Mouse (Mus musculus) left cerebral cortex, postnatal 36 days (tissue): Measurements from ENCODE around the gene Gata5. TPM values are rescaled to one million over a fixed set of nuclear protein-coding genes. Genes with fewer than 3 reads are reported as not detected.

Source experiments
- DNase-seq, 2 experiments: peaks; one replicate each; pipeline ENCODE4 v3.0.0; 2021 to 2022; ENCODE audit warnings: low spot score in 2 of 2, mixed read lengths in 1 of 2
- intact Hi-C: fragments of 180-260 bp; cut with DNase I; formaldehyde crosslinking; loops from one replicate; pipeline ENCODE4 v1.15.1; 2025
- total RNA-seq, 2 experiments: library from RNA; stranded (reverse); gene quantifications; 2 replicates each; pipeline ENCODE4 v1.2.3; 2021

Gene Gata5
- not detected for total RNA-seq

DNA sequence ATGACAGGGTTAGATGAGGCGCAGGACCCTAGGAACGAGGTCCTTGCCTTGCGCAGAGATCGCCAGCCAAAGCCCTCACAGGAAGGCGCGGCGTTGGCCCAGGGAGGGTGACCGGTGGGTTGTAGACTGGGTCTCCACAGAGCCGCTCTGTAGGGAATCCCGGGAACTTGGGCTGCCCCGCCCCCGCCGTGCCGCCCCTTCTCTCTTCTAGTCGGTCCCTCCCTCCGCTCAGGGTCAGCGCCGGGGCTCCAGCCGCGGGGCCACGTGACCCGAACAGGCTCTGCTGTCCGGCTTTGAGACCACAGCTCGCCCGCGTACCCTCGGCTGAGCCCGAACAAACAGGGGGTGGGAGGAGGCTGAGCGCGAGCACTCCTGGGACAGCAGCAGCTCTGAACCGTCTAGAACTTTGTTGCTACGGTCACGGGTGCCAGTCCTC, at the start of gene Gata5:
TSS of gene Gata5 (minus strand) at position 149 of the 436 bp plus-strand sequence.
- intact Hi-C loops, result no loop called here
- DNase-seq, result no peak

DNA sequence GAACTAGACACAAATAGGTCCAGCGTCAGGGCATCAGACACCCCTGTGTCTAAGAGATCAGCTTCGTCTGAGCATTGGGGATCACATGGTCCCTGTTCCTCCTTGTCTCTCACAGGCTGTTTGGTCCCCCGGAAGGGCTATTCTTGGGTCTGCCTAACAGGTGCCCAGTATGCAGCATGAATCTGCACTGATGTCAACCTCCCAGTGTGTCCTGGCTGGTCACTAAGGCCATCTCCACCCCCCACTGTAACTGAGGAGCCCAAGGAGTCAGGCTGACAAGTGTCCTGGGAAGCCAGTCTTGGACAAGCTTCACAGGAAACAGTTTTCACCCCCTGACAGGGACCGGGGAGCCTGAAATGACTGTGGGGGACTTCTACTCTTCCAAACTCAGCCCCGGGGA, 42.2 kb upstream of the Gata5 start:
- intact Hi-C loops, result no loop called here
- no peak for DNase-seq

DNA sequence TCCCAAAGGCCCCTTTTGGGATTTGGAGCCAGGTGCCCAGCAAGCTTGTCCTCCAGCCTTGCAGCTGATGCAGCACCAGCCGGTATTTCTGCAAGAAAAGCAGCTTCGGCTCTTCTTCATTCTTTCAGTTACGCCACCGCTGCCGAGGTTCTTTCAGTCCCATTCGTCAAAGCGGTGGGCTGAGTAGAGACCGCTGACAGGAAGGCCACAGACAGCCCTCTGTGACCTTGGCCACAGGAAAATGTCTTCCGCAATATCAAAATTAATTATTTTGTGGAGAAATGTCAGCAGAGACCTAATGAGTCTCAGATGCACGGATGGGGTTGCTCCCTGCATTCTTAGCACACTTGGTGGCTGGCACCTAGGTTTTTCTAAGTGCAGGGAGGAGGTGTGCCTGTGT, 38.8 kb upstream of the Gata5 start:
- DNase-seq, result no peak
- intact Hi-C loops, result no loop called here

DNA sequence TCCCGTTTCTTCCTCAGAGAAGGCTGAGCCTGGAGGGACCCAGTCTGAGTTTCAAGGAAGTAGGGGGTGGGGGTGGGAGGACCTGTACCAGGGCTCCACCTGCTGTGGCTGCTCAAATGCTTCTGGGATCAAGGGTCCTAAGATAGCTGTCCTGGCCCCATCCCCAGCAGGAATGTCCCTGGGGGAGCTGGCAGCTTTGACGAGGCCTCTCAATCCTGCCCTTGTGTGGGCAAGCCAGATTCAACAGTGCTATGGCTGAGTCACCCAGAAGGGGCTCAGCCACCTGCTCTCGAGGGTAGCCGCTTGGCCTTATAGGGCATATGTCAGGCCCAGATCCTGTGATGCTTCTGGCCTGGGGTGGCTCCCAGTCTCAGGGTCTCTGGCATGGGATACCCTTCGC, 33.9 kb upstream of the Gata5 start:
- intact Hi-C loops, result no loop called here
- DNase-seq, result no peak

DNA sequence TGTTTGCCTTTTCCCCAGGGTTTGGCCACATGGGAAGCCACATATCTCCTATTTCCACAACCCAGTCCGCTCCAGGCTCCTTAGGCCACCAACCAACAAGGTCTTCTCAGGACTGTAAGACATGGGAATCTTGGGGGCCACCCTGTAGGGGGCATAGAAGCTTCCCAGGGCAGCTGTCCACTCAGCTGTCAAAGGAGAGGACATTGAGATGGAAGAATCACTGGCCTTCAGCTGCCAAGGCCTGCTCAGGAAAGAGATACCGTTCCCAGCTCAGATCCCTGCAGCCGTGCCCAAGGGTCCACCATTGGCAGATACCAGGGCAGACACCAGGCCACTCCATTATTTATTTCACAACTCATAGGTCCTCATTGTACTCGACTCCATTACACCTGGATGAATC, 32.9 kb upstream of the Gata5 start:
- no peak for DNase-seq
- intact Hi-C loops, result no loop called here

DNA sequence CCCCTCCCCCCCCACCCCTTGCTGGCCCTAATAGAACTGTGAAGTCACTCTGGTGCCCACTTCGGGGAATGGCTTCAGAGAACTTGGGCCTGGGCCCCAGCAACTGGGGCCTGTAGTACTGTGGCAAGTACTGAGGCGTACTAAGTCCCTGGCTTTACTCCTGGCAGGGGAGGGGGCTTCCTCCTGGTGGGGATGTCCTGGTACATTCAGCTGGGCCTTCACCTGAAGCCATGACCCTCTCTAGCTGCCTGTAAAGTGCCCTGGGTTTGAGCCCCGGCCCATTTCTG, 28.9 kb upstream of the Gata5 start:
- DNase-seq, result no peak
- intact Hi-C loops, result no loop called here

DNA sequence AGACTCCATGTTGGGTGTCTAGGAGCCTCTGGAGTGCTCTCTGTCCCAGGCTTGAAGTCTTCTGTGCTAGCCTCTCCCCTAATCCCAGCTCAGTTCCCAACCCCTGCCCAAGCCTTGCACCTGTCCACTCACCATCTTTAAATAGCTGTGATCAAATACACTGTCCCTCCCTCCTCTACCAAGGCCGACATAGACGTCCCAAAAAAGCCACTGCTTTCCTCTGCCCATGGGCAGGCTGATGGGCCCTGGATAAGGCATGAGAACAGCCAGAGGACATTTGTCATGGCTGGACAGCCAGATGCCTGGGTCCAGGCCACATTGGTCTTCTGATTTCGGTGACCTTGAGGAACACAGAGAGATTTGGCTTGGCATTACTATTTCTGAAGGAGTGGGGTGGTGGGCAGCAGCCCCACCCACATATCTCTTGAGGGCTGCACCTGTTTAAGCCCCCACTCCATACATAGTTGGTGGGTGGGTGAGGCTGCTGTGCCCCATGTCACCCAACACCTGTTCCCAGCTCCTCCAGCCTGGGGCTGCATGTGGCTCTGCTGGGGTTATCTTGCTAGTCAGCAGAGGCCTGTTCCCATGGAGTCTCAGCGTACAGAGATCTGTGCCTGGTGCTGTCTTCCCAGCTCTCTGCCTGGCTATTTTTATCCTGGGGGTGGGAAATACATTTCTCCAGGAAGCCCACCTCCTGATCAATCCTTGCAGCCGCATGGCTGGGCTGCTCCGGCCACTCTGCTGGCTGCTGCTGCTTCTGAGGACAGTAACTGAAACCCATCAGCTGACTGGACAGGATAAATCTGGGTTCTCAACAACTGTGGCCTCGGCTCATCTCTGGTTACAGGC, 28.3 kb upstream of the Gata5 start:
- intact Hi-C loops, result no loop called here
- no peak for DNase-seq

DNA sequence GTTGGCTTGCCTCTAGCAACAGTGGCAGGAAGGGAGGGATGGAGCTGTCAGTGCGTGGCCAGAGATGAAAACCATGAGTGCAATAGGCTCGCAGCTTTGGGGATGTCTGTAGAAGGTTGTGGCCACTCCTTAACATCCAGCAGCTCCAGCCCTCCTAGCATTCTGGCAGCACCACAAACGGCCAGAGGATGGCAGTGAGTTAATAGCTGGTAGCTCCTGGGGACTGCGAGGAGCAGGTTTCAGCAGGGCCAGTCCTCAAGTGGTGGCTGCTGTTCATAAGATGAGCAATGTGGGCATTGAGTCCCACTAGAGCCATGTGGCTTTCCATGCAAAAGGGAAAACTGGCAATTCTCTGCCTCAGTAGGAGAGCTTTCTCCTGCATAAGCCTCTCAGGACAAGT, 24.6 kb upstream of the Gata5 start:
- DNase-seq, result peak in 1 of 2 experiments; percentile 14
- intact Hi-C loops, result no loop called here

DNA sequence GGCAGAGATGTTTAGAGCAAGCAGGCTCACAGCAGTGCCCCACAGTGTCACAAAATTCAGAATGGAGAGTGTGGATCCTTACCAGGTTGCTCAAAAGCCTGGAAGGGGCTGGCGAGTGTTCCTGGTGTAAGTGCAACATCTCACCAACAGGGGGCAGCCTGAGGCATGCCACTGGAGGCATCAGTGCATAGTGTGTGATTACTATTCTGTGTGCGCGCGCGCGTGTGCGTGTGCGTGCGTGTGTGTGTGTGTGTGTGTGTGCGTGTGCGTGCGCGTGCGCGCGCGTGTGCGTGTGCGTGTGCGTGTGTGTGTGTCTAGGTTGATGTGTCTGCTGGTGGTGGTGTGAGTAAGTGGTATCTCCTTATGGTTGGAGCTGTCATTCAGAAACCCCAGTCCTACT, 18.8 kb upstream of the Gata5 start:
- intact Hi-C loops, result loop anchor here (1.0 to 5.0 kb wide), 2 partner anchors 79 to 224 kb away; no protein-coding TSS in a partner anchor
- peak; percentile 37 to 41 for DNase-seq

DNA sequence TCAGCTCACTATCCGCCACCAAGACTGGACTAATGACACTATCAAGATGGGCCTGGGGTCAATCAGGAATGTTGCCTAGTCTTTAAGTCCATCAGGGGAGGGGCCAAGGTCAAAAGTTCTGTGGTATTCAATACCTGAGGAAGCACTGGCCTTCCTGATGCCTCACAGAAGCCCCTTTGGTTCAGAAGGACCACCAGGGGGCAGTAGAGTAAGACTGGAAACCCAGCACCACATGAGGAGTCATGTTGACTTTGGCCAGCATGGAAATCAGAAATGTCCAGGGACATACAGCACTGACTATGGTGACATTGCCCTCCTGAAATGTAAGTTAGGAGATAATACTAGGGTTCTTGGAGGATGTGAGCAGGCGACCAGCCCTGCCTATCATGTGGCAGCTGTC, 16.2 kb upstream of the Gata5 start:
- intact Hi-C loops, result loop anchor here (5.0 kb wide), 1 partner anchor 227 kb away; no protein-coding TSS in a partner anchor
- no peak for DNase-seq

DNA sequence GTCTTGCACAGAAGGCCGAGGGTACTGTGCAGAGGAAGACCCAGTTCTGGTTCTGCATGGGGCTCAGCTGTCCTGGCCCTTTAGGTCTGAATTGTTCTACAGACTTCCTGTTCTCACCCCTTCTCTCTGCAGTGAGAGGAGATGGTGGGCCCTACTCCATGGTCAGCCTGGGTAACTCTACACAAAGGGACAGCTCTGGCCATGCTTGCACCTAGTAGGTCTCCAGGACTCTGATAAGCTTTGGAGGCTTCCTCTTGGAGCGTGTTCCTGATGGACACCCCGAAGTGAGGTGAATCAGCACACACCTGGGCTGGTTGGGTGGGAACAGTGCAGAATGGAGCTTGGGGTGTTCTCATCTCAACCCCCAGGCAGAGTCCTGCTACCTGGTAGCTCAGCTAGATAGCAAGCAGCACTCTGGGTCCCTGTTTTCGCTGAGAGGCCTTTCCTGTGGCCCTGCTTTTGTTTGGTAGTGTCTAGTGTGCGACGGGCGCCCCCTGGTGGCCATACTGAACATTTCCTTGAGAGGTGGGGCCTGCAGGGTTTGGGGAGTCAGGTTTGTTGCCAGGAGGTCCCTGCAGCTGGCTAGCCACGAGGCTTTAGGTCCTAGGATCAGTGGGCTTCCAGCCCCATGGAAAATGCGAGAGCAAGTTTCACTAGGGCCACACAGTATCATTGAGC, 12.5 kb upstream of the Gata5 start:
- intact Hi-C loops, result loop anchor here (1.0 kb wide), 1 partner anchor 72 kb away; no protein-coding TSS in a partner anchor
- DNase-seq, result peak; percentile 63 to 72

DNA sequence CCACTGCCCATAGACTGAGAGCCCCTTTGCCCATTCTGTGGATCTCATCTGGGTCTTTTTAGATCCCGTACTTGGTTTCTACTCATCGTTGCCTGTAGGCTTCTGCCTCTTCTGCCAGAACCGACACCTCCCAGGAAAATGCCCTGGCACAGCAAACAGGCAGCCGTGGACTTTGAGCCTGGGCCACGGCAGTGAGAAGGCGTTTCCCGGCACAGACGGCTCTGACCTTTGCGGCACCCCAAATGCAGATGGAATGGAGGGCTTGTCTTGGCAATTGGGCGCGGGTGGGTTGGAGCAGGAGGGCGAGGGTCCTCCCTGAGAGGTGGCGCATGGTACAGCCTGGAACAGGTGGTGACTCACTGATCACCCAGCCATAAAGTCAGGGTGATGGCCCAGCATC, 8.6 kb upstream of the Gata5 start:
- intact Hi-C loops, result no loop called here
- no peak for DNase-seq

DNA sequence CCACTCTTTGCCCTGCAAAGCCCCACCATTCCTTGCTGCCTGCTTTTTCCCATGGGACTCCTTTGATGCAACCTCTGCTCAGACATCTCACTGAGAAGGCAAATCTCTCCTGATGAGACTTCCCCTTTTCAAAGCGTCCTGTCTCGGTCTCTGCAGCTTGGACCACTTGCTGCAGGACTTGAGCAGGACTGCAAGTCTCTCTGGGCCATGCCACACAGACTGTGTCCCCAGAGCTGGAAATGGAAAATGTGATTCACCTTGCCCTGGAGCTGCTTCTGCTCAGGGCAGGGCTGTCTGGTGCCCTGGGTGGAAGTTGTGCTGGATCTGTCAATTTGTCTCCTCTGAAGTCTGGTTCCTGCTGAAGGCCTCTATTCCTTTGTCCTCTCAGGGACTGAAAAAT, 7.7 kb upstream of the Gata5 start:
- no peak for DNase-seq
- intact Hi-C loops, result no loop called here

DNA sequence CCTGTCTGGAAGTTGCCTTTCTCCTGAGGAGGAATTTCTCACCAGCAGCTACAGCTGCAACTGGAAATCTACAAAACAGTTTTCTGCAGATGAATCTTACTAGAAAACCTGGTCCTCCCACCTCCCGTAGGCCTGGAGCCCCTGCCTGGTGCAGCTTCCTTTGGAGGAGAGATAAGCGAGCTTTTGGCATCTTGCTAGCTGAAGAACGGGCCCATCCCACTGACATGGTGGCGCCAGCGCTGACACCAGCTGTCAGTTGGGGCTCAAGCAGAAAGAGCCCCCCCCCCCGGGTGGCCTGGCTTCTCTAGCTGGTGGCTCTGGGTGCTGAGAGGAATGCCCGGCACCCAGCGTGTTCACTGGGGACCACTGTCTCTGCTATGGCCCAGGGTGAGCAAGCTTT, 6.7 kb upstream of the Gata5 start:
- intact Hi-C loops, result no loop called here

DNA sequence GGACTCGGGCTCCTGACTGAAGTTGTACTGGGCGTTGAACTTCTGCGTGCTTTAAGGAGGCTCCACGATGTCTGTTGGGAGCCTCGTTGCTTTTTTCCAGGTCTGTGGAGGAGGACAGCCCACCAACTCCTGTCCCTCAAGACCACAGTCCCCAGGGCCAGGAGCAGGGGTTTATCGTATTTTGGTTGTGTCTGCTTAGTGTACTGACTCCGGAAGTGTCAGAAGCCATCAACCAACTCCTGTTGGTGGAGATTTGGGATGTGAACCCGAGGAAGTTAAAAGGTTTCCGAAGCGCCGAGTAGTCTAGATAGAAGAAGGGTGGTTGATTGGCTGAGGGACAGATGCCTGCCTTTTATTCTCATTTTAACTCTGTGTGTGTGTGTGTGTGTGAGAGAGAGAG, 5.4 kb upstream of the Gata5 start:
- no peak for DNase-seq
- intact Hi-C loops, result no loop called here

More for the DNA sequence above, 6.7 kb upstream of the Gata5 start:
- DNase-seq, result no peak

DNA sequence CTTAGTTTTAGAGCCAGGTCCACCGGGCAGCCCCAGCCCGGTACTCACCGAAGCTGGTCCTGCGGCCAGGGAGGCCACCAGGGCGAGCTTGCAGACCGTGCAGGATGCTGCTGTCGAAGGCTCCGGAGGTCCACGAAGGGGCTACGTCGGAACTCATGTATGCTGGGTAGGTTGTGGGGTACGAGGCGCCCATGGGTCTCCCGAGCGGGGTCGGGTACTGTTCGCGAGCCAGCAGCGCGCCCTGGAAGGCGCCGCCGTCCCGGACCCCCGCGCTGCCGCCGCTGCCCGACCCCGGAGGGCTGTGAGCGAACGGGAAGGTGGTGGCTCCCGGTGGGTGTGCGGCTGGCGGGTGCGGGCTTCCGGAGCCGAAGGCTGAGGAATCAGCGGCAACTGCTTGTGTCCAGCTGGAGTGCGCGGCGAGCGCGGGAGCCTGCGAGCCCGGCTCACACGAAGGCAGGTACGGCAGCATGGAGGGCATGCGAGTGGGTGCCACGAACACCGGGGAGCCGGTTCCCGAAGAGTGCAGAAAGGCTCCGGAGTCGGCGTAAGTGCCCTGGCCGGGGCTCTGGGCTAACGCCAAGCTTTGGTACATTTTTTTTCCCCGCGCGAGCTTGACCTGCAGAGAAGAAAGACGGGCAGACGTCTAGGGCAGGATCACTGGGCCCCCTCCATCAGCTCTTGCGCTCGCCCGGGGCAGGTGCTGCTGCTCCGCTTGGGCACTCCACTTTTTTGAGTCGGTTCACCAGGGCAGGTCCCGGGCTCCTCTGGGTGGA, 535 bp downstream of the Gata5 start:
- intact Hi-C loops, result no loop called here
- DNase-seq, result no peak

DNA sequence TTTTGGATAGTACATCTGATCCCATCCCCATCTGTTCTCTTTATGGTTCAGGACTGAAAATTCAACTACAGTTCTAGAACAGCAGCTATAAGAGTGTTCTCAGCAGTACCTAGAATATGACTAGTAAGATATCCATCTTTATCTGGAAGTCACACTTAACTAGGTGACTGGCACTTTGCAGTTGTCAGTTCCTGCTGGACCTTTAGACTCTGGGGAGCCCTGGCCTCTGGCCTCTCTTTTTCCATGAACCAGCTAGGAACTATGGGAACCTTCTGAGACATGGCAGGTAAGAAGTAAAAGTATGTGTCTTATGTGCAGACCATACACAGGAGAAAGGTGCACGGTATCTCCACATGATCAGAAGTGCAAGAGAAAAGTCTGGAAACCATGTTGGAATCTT, 5.0 kb downstream of the Gata5 start:
- intact Hi-C loops, result no loop called here

DNA sequence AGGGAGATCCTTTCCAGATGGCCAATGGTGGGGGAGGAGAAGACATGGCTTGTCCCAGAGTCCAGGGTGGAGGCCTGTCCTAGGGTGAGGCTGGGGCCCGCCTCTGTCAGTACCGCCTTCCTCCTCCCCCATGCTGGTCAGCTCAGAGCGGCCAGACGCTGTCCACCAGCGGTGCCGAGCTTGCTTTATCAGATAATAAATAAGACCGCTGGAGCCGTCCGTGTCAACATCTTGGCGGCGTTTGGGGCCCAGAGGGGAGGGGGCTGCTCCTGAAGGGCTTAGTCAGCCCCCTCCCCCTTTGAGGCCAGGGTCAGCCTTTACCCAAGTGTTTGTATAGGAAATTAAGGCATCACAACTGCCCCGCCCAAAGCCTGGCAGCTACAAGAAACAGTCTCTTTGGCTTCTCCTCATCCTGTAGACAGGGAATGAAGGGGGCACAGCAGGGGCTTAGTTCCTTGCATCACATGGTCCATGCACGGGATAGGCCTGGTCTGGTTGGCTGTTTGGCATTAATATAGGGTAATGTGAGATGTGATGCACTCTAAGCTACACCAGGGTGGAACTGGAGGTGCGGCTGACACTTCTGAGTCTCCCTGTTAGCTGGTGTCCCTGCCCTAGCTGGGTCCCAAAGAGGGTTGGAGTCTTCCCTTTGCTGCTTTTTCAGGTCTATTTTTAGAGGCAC, 11.7 kb downstream of the Gata5 start:
- intact Hi-C loops, result no loop called here

More for the DNA sequence above, 5.0 kb downstream of the Gata5 start:
- no peak for DNase-seq

DNA sequence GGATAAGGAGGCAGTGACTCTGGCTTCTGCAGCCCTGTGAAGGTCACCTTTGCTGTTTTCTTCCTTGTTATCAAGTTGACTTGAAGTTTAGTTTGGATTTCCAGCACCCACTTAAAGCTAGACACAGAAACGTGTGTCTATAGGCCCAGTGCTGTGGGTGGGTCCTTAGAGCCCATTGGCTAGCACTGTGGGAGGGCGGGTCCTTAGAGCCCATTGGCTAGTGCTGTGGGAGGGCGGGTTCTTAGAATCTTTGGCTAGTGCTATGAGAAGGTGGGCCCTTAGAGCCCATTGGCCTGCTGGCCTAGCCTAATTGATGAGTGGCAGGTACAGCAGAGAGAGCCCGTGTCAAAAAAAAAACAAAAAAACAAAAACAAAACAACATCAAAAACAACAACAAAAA, 14.3 kb downstream of the Gata5 start:
- intact Hi-C loops, result no loop called here
- no peak for DNase-seq

More for the DNA sequence above, 11.7 kb downstream of the Gata5 start:
- no peak for DNase-seq

DNA sequence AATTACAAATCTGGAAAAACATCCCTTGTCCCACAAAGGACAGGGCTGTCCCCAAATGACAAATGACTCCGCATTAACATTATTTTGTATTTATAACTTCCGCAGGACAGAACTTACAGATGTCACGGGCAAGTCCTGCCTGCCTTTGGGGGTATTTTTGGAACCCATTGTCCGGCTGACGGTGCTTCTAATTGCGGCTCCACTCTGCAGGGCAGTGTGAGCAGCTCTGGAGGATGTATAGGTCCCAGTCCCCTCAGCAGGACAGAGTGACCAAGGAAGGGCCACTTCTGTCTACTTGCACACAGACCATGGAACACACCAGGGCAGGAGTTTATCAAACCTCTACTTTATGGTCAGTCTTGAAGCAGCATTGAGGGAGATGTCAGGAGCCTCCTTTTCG, 16.9 kb downstream of the Gata5 start:
- no peak for DNase-seq
- intact Hi-C loops, result no loop called here
